Mouse (Mus musculus) B cell, adult 67 days (primary cell): ENCODE measurements around the gene Bpifc. TPM values are rescaled to one million over a fixed set of nuclear protein-coding genes. Genes with fewer than 3 reads are reported as not detected.

Experiments
- total RNA-seq, 2 experiments: library from RNA; stranded (reverse); gene quantifications; 4 replicates each; pipeline ENCODE4 v1.2.4; 2023

Gene Bpifc
- not detected for total RNA-seq

GRCm38 (mm10) chr10:86011781-86012180 lies at the start of gene Bpifc:
TSS of gene Bpifc (minus strand) at chr10:86011895.

GRCm38 (mm10) chr10:86021749-86022473 lies 10.2 kb upstream of the Bpifc start, which contains the start of gene Fbxo7:
TSS of gene Fbxo7 (plus strand) at chr10:86021972.

GRCm38 (mm10) chr10:85957464-85957950 lies 54.2 kb downstream of the Bpifc start, which contains the start of gene Rtcb:
TSS of gene Rtcb (minus strand) at chr10:85957823.

GRCm38 (mm10) chr10:85927676-85928445 lies 83.8 kb downstream of the Bpifc start, which contains the start of gene Ascl4:
TSS of gene Ascl4 (plus strand) at chr10:85927681.

GRCm38 (mm10) chr10:85916498-85917309 lies 95.0 kb downstream of the Bpifc start, which contains the start of gene Prdm4:
TSS of gene Prdm4 (minus strand) at chr10:85917142.

Other genes starting within 250 kb of the Bpifc start
- gene Pwp1, start 182.4 kb downstream of the Bpifc start, total RNA-seq = 10 to 100 TPM; 27.2 to 29.0 TPM
- gene Prdm4, start 94.8 kb downstream of the Bpifc start, total RNA-seq = 10 to 100 TPM; 58.7 to 69.1 TPM
- not detected for gene Ascl4, start 84.2 kb downstream of the Bpifc start, total RNA-seq
- 100 to 1,000 TPM; 109 to 110 TPM for gene Rtcb, start 54.1 kb downstream of the Bpifc start, total RNA-seq
- 10 to 100 TPM; 45.5 to 46.0 TPM for gene Fbxo7, start 10.1 kb upstream of the Bpifc start, total RNA-seq